Mouse (Mus musculus) embryonic facial prominence, embryonic 12.5 days (tissue): ENCODE data around the gene Dnaic2. TPM values are rescaled to one million over a fixed set of nuclear protein-coding genes. Genes with fewer than 3 reads are reported as not detected.

Experiments used
- ATAC-seq: fragments of 200-750 bp; cut with Nextera tagmentation; 2 replicates; pipeline ENCODE4 v1.8.0; 2017; ENCODE audit not compliant: insufficient number of reproducible peaks, insufficient read depth, low FRiP score, low TSS enrichment
- H3K27ac ChIP-seq: fragments of 300-500 bp; sonication (generic); 2 replicates; pipeline ENCODE4 v1.5.1; 2016; ENCODE audit warnings: mild to moderate bottlenecking
- H3K27me3 ChIP-seq: fragments of 300-500 bp; sonication (generic); 2 replicates; pipeline ENCODE4 v1.6.1; 2016; ENCODE audit warnings: mild to moderate bottlenecking, moderate library complexity
- H3K36me3 ChIP-seq: fragments of 300-500 bp; sonication (generic); 2 replicates; pipeline ENCODE4 v1.6.1; 2016; ENCODE audit warnings: mild to moderate bottlenecking
- H3K4me1 ChIP-seq: fragments of 300-500 bp; sonication (generic); 2 replicates; pipeline ENCODE4 v1.6.1; 2016
- H3K4me2 ChIP-seq: fragments of 300-500 bp; sonication (generic); replicated peaks from 2 replicates; pipeline ENCODE4 v1.6.1; 2016; ENCODE audit warnings: mild to moderate bottlenecking, moderate library complexity
- H3K4me3 ChIP-seq: fragments of 300-500 bp; sonication (generic); 2 replicates; pipeline ENCODE4 v1.5.1; 2016; ENCODE audit warnings: mild to moderate bottlenecking
- H3K9ac ChIP-seq: fragments of 300-500 bp; sonication (generic); 2 replicates; pipeline ENCODE4 v1.6.1; 2016; ENCODE audit warnings: mild to moderate bottlenecking, moderate library complexity
- H3K9me3 ChIP-seq: fragments of 300-500 bp; sonication (generic); 2 replicates; pipeline ENCODE4 v1.6.1; 2016; ENCODE audit warnings: mild to moderate bottlenecking, moderate library complexity
- WGBS: fragments of 180-500 bp; shearing (Covaris S2); methylation state at CpG from one replicate; pipeline ENCODE4 v1.1.7; 2016; 5-methylcytosine and 5-hydroxymethylcytosine counted together
- polyA plus RNA-seq: library from polyadenylated mRNA; unstranded; fragments of >200 nt; fragmentation: Nextera tagmentation; extraction: Ambion mirVana; gene quantifications from 2 replicates; pipeline ENCODE4 v1.2.1, GENCODE M21; 2016

Gene Dnaic2
- polyA plus RNA-seq, 1 experiment from 2014 or later: 2.0 TPM

GRCm38 (mm10) chr11:114702996-114703361 is 24.2 kb upstream of the Dnaic2 start:
- WGBS: 81% methylated on average over 6 of the region's 6 CpGs
- Histone ChIP-seq H3K4me2 (no peak overlapping the region), H3K9me3 (no peaks in the 10 kb centered on the region), H3K27ac (no peak overlapping the region), H3K9ac (no peak overlapping the region), H3K36me3 (no peaks in the 10 kb centered on the region; the same call in 1 of the 2 replicates), H3K4me1 (peaks cover 13% of the 10 kb centered on the region; the same call in 1 of the 2 replicates), H3K4me3 (no peak overlapping the region), H3K27me3 (no peaks in the 10 kb centered on the region)
- no peak for ATAC-seq

- Histone ChIP-seq H3K27ac (0 out of 2 replicates have a peak overlapping the region, but pooled peaks have one; percentile 47), H3K4me2 (no peak overlapping the region), H3K27me3 (no peaks in the 10 kb centered on the region), H3K4me3 (no peak overlapping the region), H3K4me1 (peaks cover 13% of the 10 kb centered on the region; the same call in 1 of the 2 replicates), H3K9me3 (no peaks in the 10 kb centered on the region), H3K36me3 (peaks cover 7% of the 10 kb centered on the region; the same call in 1 of the 2 replicates), H3K9ac (no peak overlapping the region)
- WGBS: 54% methylated on average over 22 of the region's 22 CpGs
- no peak for ATAC-seq
Observed at GRCm38 (mm10) chr11:114704071-114704913, 22.9 kb upstream of the Dnaic2 start.

DNA sequence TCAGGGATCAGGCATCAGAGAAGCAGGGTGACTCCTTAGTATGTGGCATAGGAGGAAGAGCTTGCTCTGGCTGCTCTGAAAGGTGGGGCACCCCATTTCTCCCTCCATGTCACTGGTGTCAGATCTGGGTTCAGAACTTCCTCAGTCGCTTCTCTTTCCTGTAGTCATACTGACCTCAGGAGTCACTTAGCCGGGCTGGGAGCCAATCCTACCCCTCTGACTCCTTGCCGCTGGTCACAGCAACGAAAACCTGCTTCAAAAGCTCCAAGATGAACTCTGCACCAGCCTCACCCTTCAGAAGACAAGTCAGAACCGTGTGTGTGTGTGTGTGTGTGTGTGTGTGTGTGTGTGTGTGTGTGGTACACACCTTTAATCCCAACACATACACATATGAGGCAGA is 20.9 kb upstream of the Dnaic2 start:
- H3K9me3 ChIP-seq: no peaks in the 10 kb centered on the region
- no peaks in the 10 kb centered on the region for H3K27me3 ChIP-seq
- H3K9ac ChIP-seq: no peak overlapping the region
- H3K4me2 ChIP-seq: no peak overlapping the region
- WGBS: 83% methylated on average over 5 of the region's 5 CpGs
- no peak overlapping the region for H3K4me3 ChIP-seq
- no peak overlapping the region for H3K27ac ChIP-seq
- H3K4me1 ChIP-seq: peaks cover 13% of the 10 kb centered on the region; the same call in 1 of the 2 replicates
- H3K36me3 ChIP-seq: peaks cover 15% of the 10 kb centered on the region
- no peak for ATAC-seq

DNA sequence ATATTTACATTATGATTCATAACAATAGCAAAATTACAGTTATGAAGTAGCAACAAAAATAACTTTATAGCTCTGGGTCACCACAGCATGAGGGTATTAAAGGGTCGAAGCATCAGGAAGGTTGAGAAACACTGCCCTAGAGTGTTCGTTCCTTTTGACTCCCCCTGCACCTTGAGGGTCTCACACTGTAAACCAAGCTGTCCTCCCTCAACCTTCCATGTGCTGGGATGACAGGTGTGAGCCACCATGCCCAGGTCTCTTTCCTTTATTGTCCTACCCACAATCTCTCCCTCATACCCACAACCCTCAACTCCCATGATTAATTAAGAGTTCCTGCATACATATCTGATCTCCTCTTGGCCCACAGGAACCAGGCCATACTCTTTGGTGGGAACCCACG is 15.8 kb upstream of the Dnaic2 start:
- Histone ChIP-seq H3K4me2 (no peak overlapping the region), H3K27me3 (no peaks in the 10 kb centered on the region), H3K4me1 (no peaks in the 10 kb centered on the region), H3K27ac (no peak overlapping the region), H3K4me3 (no peak overlapping the region), H3K36me3 (peaks cover 30% of the 10 kb centered on the region), H3K9ac (no peak overlapping the region), H3K9me3 (no peaks in the 10 kb centered on the region)
- 92% methylated on average over 3 of the region's 3 CpGs for WGBS
- ATAC-seq: no peak

- Histone ChIP-seq H3K9me3 (no peaks in the 10 kb centered on the region), H3K4me3 (no peak overlapping the region), H3K4me2 (no peak overlapping the region), H3K27me3 (no peaks in the 10 kb centered on the region), H3K27ac (no peak overlapping the region), H3K4me1 (no peaks in the 10 kb centered on the region), H3K9ac (no peak overlapping the region), H3K36me3 (peaks cover 30% of the 10 kb centered on the region)
- 89% methylated on average over 12 of the region's 12 CpGs for WGBS
- ATAC-seq: no peak
Observed at GRCm38 (mm10) chr11:114711861-114712260, 15.3 kb upstream of the Dnaic2 start.

- ATAC-seq: no peak
- Histone ChIP-seq H3K27ac (no peak overlapping the region), H3K36me3 (peaks cover 23% of the 10 kb centered on the region), H3K27me3 (no peaks in the 10 kb centered on the region), H3K4me2 (no peak overlapping the region), H3K4me1 (no peaks in the 10 kb centered on the region), H3K9me3 (no peaks in the 10 kb centered on the region), H3K9ac (no peak overlapping the region), H3K4me3 (no peak overlapping the region)
- 84% methylated on average over 6 of the region's 6 CpGs for WGBS
Observed at GRCm38 (mm10) chr11:114714526-114714925, 12.7 kb upstream of the Dnaic2 start.

- Histone ChIP-seq H3K4me1 (no peaks in the 10 kb centered on the region), H3K9ac (no peak overlapping the region), H3K4me3 (no peak overlapping the region), H3K27me3 (no peaks in the 10 kb centered on the region), H3K4me2 (no peak overlapping the region), H3K36me3 (peaks cover 23% of the 10 kb centered on the region), H3K9me3 (no peaks in the 10 kb centered on the region), H3K27ac (no peak overlapping the region)
- 68% methylated on average over 7 of the region's 7 CpGs for WGBS
- no peak for ATAC-seq
Observed at GRCm38 (mm10) chr11:114715531-114715930, 11.7 kb upstream of the Dnaic2 start.

DNA sequence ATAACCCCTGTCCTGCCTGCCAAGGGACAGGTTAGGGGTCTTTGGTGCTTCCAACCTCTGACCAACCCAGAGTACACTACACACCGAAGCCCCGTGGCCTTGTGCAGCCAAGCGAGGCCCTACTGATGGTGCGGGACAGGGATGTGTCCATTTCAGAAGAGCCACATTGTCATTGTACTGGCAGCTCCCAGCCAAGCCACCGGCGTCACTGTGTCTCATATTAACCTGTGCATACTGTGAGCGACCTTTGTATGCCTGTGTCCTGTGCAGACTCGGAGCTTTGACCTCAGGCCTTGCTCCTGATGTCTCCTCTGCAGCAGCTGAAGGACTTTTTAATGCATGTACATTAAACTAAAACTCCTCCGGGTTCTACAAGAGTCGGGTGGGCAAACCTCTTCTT is 6.7 kb upstream of the Dnaic2 start:
- ATAC-seq: no peak
- 88% methylated on average over 10 of the region's 10 CpGs for WGBS

DNA sequence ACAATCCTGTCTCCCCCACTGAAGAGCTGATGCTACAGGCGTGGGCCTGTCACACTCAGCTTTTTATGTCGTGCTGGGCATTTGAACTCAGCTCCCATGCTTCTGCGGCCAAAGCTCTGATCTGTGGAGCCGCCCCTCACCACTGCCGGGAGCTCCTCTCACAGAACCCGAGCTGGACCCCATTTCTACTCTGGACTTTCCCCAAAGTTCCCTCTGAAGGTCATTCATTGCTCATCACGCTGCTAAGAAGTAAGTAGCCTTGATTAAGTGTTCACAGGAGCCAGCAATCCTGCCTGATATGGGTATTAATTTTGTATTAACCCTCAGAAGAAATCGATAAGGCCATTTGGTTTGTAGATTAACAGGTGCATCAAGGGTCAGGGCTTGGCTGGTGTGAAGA is 4.8 kb upstream of the Dnaic2 start:
- no peak overlapping the region for H3K4me3 ChIP-seq
- no peak overlapping the region for H3K9ac ChIP-seq
- ATAC-seq: no peak
- WGBS: 84% methylated on average over 8 of the region's 8 CpGs
- peaks cover 19% of the 10 kb centered on the region for H3K4me1 ChIP-seq
- H3K27ac ChIP-seq: no peak overlapping the region
- no peak overlapping the region for H3K4me2 ChIP-seq
- no peaks in the 10 kb centered on the region for H3K36me3 ChIP-seq
- 0 out of 2 replicates have a peak, but pooled peaks cover 3% of the 10 kb centered on the region for H3K27me3 ChIP-seq
- no peaks in the 10 kb centered on the region for H3K9me3 ChIP-seq

More for the DNA sequence above, 6.7 kb upstream of the Dnaic2 start:
- Histone ChIP-seq H3K4me3 (no peak overlapping the region), H3K4me2 (no peak overlapping the region), H3K27ac (no peak overlapping the region), H3K27me3 (no peaks in the 10 kb centered on the region), H3K36me3 (no peaks in the 10 kb centered on the region), H3K9ac (no peak overlapping the region), H3K9me3 (no peaks in the 10 kb centered on the region), H3K4me1 (peaks cover 9% of the 10 kb centered on the region)

DNA sequence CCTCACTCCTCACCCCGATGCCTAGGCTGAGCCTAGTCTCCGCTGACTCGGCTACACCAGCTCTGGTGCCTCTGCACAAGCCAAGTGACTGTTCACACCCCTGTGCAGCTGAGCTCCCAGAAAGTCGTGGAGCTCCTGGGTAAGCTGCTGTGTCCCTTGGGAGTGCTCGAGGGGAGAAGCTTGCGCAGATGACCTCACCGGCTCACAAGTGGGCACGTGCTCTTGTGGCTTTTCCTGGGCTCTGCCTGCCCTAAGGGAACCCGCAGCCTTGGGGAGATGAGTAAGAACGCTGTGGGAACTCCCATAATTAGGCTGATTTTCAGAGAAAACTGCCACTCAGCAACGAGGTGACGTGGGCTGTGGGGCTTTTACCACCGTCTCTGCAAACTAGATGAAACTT is 4.2 kb upstream of the Dnaic2 start:
- ATAC-seq: no peak

GRCm38 (mm10) chr11:114724787-114725590 is 2.2 kb upstream of the Dnaic2 start:
- peak overlapping the region; percentile 73 for H3K27ac ChIP-seq
- H3K4me2 ChIP-seq: peak overlapping the region; percentile 29; the same call in 1 of the 2 replicates
- no peak overlapping the region for H3K9ac ChIP-seq
- ATAC-seq: peak; percentile 22; the same call in 1 of the 2 replicates
- 0 out of 2 replicates have a peak, but pooled peaks cover 3% of the 10 kb centered on the region for H3K27me3 ChIP-seq
- no peak overlapping the region for H3K4me3 ChIP-seq
- peaks cover 42% of the 10 kb centered on the region for H3K4me1 ChIP-seq
- no peaks in the 10 kb centered on the region for H3K36me3 ChIP-seq
- WGBS: 36% methylated on average over 11 of the region's 11 CpGs
- H3K9me3 ChIP-seq: no peaks in the 10 kb centered on the region

More for the DNA sequence above, 4.2 kb upstream of the Dnaic2 start:
- H3K27me3 ChIP-seq: 0 out of 2 replicates have a peak, but pooled peaks cover 3% of the 10 kb centered on the region
- no peaks in the 10 kb centered on the region for H3K9me3 ChIP-seq
- 69% methylated on average over 13 of the region's 13 CpGs for WGBS
- no peak overlapping the region for H3K27ac ChIP-seq
- no peak overlapping the region for H3K4me3 ChIP-seq
- H3K9ac ChIP-seq: no peak overlapping the region
- no peak overlapping the region for H3K4me2 ChIP-seq
- H3K4me1 ChIP-seq: peaks cover 25% of the 10 kb centered on the region
- H3K36me3 ChIP-seq: no peaks in the 10 kb centered on the region
